Mouse (Mus musculus) layer of hippocampus, postnatal 14 days (tissue): ENCODE data around the gene Pan3. TPM values are rescaled to one million over a fixed set of nuclear protein-coding genes. Genes with fewer than 3 reads are reported as not detected.

Source experiments
- DNase-seq, 2 experiments: peaks; one replicate each; pipeline ENCODE4 v3.0.0; 2021 to 2022; ENCODE audit warnings: low spot score in 2 of 2, mixed read lengths in 1 of 2
- total RNA-seq, 2 experiments: library from RNA; stranded (reverse); gene quantifications; 2 replicates each; pipeline ENCODE4 v1.2.3; 2021

The Pan3 gene
- total RNA-seq, 2 experiments from 2014 or later: 89.4 to 97.4 TPM

DNA sequence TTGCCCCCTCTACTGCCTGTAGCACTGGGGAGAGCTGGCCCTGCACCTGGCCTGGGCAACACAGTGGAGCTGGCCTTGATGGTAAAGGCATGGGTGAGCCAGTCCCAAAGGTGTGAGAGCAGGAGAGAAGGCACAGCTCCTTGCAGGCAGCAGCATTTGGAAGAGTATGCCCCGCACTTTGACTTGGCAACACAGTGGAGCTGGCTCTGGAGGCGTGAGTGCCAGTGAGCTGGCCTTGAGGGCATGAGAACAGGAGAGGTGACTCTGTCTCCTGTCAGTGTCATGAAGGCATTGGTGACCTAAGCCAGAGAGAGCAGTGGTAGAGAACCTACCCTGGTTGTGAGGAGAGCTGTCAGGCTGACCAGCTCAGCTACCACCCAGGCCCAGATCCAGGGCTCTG lies 49.4 kb downstream of the Pan3 start:
- DNase-seq: no peak

DNA sequence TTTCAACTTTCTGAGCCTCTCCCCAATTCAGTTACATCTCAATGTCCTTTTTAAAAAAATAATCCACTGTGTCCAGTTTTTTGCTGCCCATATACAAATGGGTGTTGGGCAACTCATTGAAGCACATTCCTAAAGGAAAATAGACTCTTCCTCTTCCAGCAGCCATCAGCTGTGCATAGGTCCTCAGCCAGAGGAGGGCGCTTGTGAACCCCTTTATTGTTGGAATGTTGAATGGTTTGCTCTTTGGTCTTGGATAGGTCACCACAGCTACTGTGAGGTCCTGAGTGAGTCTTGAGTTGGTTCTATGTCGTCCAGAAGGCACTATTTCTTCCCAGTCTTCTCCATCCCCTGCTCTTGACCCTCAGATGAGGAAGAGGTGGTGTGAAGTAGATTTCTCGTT lies 54.2 kb downstream of the Pan3 start:
- no peak for DNase-seq

DNA sequence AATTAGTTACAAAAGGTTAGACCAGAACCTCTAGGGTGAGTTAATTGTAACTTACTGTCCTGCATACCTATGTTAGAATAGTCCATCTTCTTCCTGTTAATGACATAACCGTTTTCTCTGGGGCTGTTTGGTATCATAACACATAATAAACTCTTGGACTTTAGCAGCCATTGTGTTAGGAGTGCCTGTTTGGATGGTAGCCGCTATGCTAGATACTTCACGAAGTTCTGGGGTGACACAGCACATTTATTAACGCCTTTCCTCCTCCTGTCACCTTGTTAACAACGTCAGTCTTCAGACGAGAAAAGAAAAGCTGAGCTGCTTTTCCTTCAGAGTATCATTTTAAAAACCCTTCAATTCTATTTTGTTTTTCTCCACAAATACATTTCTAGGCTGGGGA lies 59.3 kb downstream of the Pan3 start:
- no peak for DNase-seq

DNA sequence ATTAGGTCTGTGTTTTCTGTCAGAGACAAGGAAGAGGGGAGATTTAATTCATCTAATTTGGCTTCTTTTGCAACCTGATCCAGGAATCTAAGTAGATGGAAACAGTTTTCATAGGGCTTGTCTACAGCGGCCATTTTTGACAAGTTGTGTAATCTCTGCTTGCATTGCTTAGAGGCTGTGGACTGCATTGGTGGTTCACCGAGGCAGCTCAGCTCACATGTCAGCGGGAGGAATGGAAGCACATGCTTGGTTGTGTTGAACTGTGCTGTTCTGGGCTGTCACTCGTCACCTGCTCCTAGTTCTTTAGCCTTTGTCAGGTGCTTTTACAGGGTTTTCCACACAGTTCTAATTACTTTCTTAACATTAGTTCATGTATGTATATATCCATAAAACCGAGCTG lies 60.9 kb downstream of the Pan3 start:
- DNase-seq: no peak

DNA sequence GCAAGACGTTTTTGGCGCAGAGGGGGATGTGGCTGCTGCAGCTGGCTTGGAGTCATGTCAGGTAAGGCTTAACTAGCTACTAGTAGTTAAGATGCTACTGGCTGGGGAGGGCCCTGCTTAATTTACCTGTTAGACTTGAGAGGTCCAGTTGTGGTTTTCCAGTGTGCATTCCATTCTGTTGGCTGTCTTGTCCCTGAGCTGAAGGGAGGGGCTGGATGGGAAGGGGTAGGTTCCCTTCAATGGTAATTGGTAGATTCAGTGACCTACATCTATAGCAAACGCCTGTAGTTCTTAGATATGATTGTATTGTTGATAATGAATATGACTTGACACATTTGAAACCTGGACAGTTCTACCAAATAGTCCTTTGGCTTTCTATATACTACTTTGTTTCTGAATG lies 62.5 kb downstream of the Pan3 start:
- DNase-seq: no peak

DNA sequence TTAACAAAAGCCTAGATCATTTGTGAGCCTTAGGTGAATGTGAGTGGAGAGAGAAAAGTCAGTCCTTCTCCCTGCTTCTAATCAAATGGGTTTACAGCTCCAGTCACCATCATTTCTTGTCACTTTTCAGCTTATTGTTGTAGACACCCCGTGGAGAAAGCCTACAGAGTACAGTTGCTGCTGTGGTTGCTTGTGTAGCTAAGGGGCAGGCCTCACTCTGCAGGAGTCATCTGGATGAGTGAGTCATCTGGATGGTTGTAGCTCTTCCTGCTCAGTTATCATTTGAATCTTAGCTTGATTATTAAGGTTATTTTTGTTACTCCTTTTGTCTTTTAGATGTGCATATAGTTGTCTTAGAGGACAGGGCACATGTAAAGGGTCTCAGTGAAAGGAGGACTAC lies 63.2 kb downstream of the Pan3 start:
- DNase-seq: no peak

DNA sequence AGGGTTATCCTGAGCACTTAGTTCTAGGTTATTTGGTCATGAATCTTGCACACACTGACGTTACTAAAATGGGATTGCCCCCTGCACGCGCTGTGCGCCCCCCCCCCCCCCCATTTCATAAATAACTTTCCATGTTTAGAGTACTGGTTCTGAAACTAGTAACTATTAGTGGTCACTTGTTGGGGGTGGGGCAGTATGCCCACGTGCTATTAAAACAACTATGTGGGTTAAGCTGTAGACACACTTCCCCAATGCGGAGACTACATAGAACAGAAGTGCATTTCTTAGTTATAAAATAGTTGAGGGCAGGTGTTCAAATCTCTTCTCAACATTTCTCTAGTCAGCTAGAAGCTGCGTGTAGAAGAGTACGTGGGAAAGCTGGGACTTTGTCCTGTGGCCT lies 63.7 kb downstream of the Pan3 start:
- no peak for DNase-seq

DNA sequence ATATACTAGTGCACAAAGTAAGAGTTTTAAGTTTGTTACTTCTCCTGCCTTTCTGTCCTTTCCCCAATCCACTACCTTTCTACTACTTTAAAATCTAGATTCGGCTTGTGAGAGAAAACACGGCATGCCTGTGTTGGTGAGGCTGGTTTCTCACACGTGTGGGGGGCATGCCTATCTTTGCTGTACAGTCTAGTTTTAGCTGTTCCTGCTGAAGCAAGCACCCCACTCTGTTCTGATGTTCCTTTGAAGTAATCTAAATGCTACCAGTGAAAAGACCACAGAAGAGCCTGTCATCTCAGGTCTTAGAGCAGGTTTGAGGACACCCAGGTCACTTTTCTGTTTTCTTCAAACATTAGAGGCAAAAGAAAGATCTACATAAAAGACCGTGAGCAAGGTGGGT lies 64.4 kb downstream of the Pan3 start:
- DNase-seq: no peak

DNA sequence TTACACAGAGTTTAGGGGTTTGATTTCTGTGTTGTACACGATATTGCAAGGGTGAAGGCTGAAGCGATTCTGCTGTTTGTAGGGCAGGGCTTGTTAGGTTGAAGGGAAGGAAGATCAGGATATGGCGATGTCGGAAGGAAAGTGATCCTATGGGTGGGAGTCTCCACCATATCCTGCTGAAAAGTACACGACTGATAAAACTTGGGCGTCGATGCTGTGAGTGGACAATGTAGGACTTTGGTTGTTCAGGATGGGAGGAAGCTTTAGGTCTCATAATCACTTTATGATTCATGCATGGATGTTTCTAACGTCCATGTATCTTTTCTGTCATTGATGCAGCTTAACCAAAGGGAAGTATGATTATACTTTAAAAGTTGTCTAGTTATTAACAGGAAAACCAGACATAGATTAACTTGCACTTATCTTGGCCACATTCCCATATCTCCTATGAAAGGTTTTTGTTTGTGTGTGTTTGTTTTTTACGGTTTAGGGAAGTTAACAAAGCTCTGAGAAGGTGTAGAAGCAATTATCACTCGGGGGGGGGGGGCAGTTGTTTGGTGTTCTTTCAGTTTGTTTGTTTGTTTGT lies 64.9 kb downstream of the Pan3 start:
- no peak for DNase-seq

DNA sequence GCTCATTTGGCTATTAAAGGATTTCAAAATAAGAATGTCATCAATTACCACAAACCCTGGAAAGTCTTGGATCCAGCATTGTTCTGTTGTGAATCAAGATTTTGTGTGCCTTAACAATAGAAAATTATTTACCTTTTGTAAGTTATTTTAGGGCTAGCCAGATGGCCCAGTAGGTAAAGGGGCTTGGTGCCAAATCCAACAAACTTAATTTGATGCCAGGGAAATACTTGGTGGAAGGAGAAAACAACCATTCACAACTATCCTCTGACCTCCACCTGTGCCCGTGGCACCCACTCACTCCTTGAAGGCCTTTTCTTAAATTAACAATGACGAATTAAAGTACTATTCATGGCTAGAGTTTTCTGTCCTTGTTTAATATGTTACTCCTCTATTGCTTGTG lies 66.0 kb downstream of the Pan3 start:
- no peak for DNase-seq

DNA sequence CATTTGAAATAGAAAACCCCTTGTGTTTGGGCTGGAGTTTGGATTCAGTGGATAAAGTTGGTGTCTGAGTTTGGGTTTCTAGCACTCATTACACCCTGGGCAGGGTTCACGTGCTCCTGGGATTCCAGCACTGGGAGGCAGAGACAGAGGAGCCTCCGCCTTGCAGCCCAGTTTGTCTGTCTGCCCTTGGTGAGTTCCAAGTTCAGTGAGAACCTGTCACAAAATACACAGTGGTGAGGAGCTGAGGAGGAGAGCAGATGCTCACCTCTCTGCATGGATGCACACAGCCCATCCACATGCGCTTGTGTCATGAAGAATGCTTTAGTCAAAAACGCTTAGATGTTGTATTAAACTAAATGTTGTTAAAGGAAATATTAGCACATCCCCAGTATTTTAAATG lies 67.0 kb downstream of the Pan3 start:
- no peak for DNase-seq

DNA sequence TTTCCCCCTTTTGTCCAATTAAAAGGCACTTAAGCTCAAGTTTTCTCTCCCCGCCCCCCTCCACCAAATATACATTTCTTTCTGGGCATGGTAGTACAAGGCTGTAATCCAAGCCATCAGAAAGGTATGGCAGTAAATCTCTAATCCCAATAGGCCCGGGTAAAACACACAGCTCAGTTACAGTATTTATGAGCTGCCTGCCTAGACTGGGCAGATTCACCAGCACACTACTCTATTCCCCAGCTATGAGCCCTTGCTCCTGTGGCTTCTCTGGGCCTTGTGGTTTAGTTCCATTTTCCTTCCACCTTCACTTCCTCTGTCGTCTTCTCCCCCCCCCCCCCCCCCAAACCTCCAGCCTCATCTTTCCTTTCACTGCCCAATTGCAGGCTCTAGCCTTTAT lies 67.8 kb downstream of the Pan3 start:
- DNase-seq: no peak

DNA sequence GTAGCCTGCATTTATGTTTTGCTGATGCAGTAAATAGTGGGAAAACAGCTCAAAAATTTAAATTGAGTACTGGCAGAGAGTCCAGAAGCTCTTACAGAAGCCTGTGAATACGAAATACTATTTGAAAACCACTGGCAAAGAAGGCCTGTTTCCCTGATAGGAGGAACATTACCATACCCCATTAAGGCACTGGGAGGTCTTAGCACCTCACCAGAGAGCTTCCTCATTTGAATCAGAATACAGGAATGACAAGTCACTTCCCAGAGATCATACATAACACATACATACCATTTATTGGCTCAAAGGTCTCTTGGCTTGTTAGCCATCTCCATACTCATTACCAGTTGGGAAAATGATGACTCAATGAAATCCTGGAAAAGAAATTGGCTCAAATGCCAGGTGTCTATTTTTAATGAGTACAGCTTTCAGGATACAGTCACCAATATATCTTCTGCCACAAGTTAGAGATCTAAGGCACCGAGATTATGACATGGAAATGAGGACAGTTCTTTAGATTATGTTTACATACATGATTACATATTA lies 71.6 kb downstream of the Pan3 start:
- no peak for DNase-seq

DNA sequence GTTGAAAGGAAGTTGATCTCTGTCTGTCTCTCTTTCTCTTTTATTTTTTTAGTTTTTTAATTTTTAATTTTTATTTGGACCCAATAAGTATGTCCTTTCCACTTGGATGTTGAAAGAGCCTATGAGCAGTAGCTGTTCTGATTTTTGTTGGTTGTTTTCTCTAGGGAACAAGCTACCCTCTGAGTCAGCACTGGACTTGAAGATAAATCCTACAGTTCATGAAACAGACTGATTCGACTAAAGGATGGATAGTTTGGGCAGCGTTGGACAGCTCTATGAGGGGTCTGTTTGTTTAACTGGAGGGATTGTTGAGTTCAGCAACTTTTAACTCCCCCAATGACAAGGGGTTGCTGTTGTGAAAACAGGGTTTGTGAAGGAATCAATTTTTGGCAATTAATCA lies 73.0 kb downstream of the Pan3 start:
- DNase-seq: no peak

DNA sequence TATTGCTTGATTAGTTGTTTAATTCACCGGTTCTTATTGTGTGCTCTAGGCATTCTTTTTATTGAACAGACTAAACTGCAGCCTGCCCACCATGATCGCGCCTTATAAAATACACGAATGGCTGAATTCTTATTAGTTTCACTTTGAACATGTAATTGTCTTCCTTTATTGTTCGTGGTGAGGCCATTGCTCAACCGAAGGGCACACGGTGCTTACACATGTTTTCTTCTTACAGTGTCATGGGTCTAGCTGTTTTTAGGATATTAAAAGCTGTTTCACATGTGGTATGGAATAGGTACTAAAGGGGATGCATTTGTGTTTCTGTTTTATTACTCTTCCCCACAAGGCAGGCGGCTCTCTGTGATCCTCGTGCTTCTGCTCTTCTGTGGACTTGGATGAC lies 81.4 kb downstream of the Pan3 start:
- no peak for DNase-seq

DNA sequence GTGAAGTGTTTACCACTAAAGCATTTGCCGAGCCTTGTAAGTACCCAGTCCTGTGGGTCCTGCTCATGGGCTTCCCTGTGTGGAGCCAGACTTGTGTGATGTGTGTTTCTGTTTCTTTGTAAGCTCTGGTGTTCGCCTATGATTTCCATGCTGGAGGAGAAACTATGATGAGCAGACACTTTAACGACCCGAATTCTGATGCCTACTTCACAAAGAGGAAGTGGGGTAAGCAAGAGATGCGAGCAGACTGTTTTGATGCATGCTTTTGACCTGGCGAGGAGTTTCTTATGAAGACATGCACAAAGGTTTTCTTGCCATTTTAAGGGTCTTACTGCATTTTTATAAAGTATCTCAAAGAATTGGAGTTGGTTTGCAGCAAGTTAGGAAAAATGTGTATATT lies 97.0 kb downstream of the Pan3 start:
- DNase-seq: no peak

DNA sequence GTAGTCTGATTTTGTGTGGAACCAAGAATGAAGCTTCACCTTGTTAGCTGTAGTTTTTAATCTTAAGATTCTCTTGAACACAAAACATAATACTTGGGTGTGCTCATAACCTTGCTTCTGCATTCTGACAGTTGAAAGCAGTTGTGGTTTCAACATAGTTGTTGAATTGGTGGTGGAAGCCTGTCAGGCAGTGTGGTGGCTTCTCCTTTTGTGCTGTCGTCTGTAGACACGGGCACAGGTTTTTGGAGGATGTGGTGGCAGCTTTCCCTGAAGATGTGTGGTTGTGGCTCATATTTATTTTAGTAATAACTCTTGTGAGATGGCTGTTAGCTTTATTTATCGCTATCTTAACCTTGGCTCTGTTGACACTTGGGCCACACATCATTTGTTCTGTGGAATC lies 97.8 kb downstream of the Pan3 start:
- no peak for DNase-seq

DNA sequence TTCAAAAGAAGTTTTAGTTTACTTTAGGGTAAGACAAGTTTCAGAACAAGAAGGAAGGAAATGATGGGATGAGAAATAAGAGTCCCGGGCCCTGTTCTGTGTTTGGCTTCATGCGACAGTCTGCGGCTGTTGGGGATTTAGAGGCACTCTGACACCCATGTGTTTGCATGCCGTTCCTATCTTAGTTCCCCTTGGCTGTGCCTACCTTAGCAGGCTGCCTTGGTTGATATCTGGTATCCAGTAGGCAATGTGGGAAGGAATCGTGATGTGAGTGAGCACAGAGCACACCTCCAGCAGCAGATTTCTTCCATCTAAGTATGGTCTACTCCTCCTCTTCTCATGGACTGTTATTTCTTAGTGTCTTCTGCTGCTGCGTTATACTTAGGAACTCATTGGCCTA lies 102.1 kb downstream of the Pan3 start:
- no peak for DNase-seq

DNA sequence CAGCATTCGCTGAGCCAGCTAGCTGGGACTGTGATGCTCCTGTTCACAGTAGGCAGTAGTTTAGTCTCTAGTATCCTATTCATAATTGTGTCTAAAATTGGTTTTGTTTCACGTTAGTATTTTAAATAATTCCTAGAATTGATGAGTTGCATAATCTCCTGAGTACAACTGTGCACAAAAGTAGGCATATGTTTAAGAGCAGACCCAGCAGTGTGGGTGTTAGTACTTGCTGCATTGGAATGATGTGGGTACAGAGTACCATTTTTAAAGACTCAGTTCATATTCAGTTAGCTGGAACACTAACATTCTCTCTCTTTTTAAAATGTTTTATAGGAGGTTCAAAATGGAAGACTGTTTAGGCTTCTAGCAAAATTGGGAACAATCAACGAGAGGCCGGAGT lies 109.4 kb downstream of the Pan3 start:
- peak in 1 of 2 experiments; percentile 45 for DNase-seq

DNA sequence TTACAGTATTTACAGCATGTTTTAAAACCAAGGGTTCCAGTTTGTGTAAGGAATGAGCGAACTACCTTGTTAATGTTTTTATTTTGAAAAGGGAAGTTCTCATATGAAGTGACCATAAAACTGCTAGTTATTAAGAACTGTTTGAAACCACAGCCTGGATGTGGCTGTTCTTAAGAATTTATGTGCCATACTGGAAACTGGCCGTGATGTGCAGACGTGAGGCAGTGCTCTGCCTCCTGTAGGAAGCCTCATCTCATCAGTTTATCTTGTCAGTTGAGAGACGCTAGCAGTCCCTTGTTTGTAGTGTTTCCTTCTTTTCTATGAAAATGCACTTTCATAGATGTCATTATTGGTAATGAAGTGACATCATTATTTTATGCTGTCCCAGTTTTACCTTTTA lies 109.9 kb downstream of the Pan3 start:
- DNase-seq: no peak

DNA sequence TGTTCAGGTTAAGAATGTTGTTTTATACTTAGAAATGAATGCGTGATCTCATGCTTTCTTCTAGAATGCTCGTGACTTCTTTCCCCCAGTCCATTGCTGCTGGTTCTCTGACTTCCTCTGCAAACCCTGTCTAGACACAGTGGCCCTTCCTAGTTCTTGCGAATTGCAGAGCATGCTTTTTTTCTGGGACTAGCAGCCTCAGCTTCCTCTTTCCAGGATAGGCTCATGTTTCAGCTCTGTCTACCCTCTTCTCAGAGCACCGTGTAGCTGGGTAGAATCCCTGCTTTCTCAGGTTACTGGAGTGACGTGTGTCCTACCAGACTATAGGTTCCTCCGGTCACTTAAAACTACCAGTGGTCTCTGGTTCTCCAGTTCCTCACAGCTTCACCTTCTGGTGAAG lies 112.3 kb downstream of the Pan3 start:
- no peak for DNase-seq

DNA sequence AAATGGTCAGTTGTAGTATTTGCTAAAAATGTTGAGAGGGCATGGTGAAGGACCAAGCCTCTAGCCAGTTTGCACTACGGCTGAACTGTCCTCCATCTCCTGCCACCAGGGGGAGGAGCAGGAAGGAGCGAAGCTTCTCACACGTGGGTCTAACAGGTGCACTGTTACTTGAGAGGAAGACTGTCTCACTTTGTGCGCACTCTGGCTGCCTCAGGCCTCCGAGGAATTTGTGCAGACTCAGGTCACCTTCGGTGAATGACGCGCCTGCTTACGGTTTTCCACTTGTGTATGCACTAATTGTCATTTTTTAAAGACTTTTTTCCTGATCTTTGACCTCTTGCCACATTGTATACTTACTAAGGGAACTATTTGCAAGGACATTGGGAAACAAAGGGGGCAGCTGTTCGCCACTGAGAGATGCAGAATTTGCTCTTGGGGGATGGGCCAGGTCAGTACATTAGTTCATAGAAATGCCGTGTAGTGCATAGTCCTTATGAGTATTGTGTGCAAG lies 115.8 kb downstream of the Pan3 start:
- DNase-seq: no peak

DNA sequence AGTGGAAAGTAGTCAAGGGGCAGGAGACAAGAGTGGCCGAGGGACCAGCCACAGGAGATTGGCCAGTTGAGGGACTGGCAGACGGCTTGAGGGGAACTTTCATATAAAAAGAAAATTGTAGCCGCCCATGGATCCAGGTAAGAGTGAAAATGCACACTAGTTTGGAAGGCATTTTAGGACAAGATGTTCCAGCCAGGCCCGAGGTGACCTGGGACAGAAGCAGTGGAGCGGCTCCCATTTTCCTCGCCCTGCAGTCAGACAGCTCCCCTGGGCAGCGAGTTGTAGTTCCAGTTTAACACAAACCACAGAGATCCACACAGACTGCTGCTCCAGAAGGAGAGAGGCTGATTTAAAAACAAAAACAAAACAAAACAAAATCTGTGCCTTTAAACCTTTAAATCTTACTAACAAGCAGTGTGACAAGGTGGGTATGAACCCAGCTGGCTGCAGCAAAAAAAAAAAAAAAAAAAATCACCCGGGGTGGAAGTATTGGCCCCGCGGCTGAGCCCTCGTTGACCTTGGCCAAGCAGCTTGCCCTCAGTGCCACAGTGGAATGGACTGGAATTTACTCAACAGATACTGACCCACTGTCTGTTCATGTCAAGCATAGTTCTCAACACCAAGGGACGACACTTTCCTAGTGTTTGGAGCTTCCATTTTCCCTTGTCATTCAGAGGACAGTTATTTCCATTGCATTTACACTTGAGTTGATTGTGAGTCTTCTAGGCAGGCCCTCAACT lies 119.2 kb downstream of the Pan3 start:
- DNase-seq: no peak
